Comparison of ENCODE assay signal across 20 mouse cellular contexts in genomic region chr12:99347512-99347911, GRCm38 (mm10).
A peak's percentile ranks its signal among the peaks of the same experiment; 100 is the strongest.
DNase-seq lines count a peak whose midpoint lies in the region; ATAC-seq and TF ChIP-seq lines count a peak whose summit lies in the region.
"Had no signal": no experiment of that assay in that cellular context is flagged by ENCODE, and none has a peak within 500 bp of the region (broad histone marks: within the 10 kb centered on the region; RNA-seq: fewer than 3 reads in every experiment).

No protein-coding gene starts in this region.

- no peaks in the 10 kb centered on the region for H3K36me3 ChIP-seq in forebrain, embryonic 12.5 days (replicated peaks)
- no peaks in the 10 kb centered on the region for H3K36me3 ChIP-seq in forebrain, embryonic 14.5 days (ENCODE audit: control insufficient read depth, insufficient read depth, low read length)
- H3K36me3 ChIP-seq in intestine, postnatal 0 days (ENCODE audit: control insufficient read depth, insufficient read depth), result no peaks in the 10 kb centered on the region
- H3K36me3 ChIP-seq: embryonic facial prominence, embryonic 12.5 days; hindbrain, embryonic 13.5 days; limb, embryonic 12.5 days; lung, embryonic 15.5 days had no signal

- no peak overlapping the region for H3K4me2 ChIP-seq in forebrain, embryonic 12.5 days
- H3K4me2 ChIP-seq in forebrain, embryonic 14.5 days (ENCODE audit: low read length), result no peak overlapping the region
- H3K4me2 ChIP-seq in intestine, postnatal 0 days (replicated peaks; ENCODE audit: low read depth), result no peak overlapping the region
- H3K4me2 ChIP-seq: embryonic facial prominence, embryonic 12.5 days; hindbrain, embryonic 13.5 days; limb, embryonic 12.5 days; lung, embryonic 15.5 days; midbrain, embryonic 11.5 days had no signal

- peaks cover 66% of the 10 kb centered on the region for H3K4me1 ChIP-seq in forebrain, embryonic 12.5 days
- H3K4me1 ChIP-seq in forebrain, embryonic 14.5 days (ENCODE audit: control insufficient read depth, insufficient read depth, low read length), result peaks cover 22% of the 10 kb centered on the region
- H3K4me1 ChIP-seq in intestine, postnatal 0 days (replicated peaks; ENCODE audit: control insufficient read depth, insufficient read depth, low read length), result peaks cover 30% of the 10 kb centered on the region

- no peak overlapping the region for H3K9ac ChIP-seq in forebrain, embryonic 12.5 days
- H3K9ac ChIP-seq in forebrain, embryonic 14.5 days (ENCODE audit: low read length), result no peak overlapping the region
- H3K9ac ChIP-seq in intestine, postnatal 0 days (ENCODE audit: low read depth, low read length), result no peak overlapping the region
- H3K9ac ChIP-seq: embryonic facial prominence, embryonic 12.5 days; limb, embryonic 12.5 days; liver, embryonic 14.5 days; lung, embryonic 15.5 days had no signal

- H3K4me3 ChIP-seq in forebrain, embryonic 12.5 days (replicated peaks), result no peak overlapping the region
- H3K4me3 ChIP-seq in forebrain, embryonic 14.5 days (ENCODE audit: low read depth, low read length), result no peak overlapping the region
- no peak overlapping the region for H3K4me3 ChIP-seq in intestine, postnatal 0 days (ENCODE audit: low read depth, low read length)
- H3K4me3 ChIP-seq: embryonic facial prominence, embryonic 12.5 days; erythroblast, embryonic 14.5 days; hindbrain, embryonic 13.5 days; limb, embryonic 12.5 days; lung, embryonic 15.5 days; myocyte had no signal

- 0 out of 2 replicates have a peak, but pooled peaks have one; percentile 17 for ATAC-seq in forebrain, embryonic 12.5 days (ENCODE audit: low FRiP score)
- ATAC-seq in forebrain, embryonic 14.5 days, result no peak
- peak; percentile 75 for ATAC-seq in intestine, postnatal 0 days
- ATAC-seq: inflammation-experienced regulatory T-cells, adult 6 months had no signal

- no peak overlapping the region for H3K27ac ChIP-seq in forebrain, embryonic 12.5 days
- H3K27ac ChIP-seq in forebrain, embryonic 14.5 days (ENCODE audit: low read depth, low read length), result no peak overlapping the region
- H3K27ac ChIP-seq in intestine, postnatal 0 days (ENCODE audit: low read depth, low read length), result peak overlapping the region; percentile 55; the same call in 1 of the 2 replicates
- H3K27ac ChIP-seq: embryonic facial prominence, embryonic 12.5 days; hindbrain, embryonic 13.5 days; liver, embryonic 14.5 days; lung, embryonic 15.5 days; macrophage had no signal

- H3K27me3 ChIP-seq in forebrain, embryonic 12.5 days, result no peaks in the 10 kb centered on the region
- H3K27me3 ChIP-seq in forebrain, embryonic 14.5 days (replicated peaks; ENCODE audit: control insufficient read depth, insufficient read depth, low read length), result no peaks in the 10 kb centered on the region
- no peaks in the 10 kb centered on the region for H3K27me3 ChIP-seq in intestine, postnatal 0 days (replicated peaks; ENCODE audit: control insufficient read depth, insufficient read depth, low read length)
- H3K27me3 ChIP-seq: embryonic facial prominence, embryonic 12.5 days; hindbrain, embryonic 13.5 days; limb, embryonic 12.5 days; lung, embryonic 15.5 days had no signal

- DNase-seq in forebrain, embryonic 14.5 days (ENCODE audit: low spot score), result no peak
- DNase-seq in kidney, adult 9 months, result peak; percentile 68
- DNase-seq in kidney, adult 18-20 months, result no peak
- peak; percentile 33 for DNase-seq in ZHBTc4 (ENCODE audit: low read depth, low spot score)
- DNase-seq in lung, postnatal 4 days, result no peak
- DNase-seq in testis, postnatal 14 days (ENCODE audit: low spot score), result no peak
- DNase-seq: cerebellum, adult 9-10 months; kidney, postnatal 4 days had no signal

- no peaks in the 10 kb centered on the region for H3K9me3 ChIP-seq in forebrain, embryonic 12.5 days
- no peaks in the 10 kb centered on the region for H3K9me3 ChIP-seq in forebrain, embryonic 14.5 days (replicated peaks; ENCODE audit: control insufficient read depth, low read length)
- no peaks in the 10 kb centered on the region for H3K9me3 ChIP-seq in intestine, postnatal 0 days (ENCODE audit: control insufficient read depth)
- H3K9me3 ChIP-seq: embryonic facial prominence, embryonic 12.5 days; hindbrain, embryonic 13.5 days; limb, embryonic 12.5 days; lung, embryonic 15.5 days had no signal

- TF ChIP-seq CTCF in intestine, postnatal 0 days (IDR thresholded peaks at IDR 0.05; ENCODE audit: low read depth), result no peak

- 75% methylated on average over 3 of the region's 3 CpGs for WGBS in forebrain, embryonic 12.5 days
- WGBS in forebrain, embryonic 14.5 days, result 66% methylated on average over 3 of the region's 3 CpGs
- 36% methylated on average over 3 of the region's 3 CpGs for WGBS in intestine, postnatal 0 days

Comparison
In these comparisons a context has a peak if more than half of its experiments do, and no peak if none do; other contexts are left out.
1. DNase-seq: peak in kidney, adult 9 months (single experiment) and ZHBTc4 (single experiment); none in forebrain, embryonic 14.5 days (single experiment), kidney, adult 18-20 months (single experiment), lung, postnatal 4 days (0 of 2) and testis, postnatal 14 days (single experiment).